Mouse (Mus musculus): ENCODE results near the gene Mylpf. TPM values are rescaled to one million over a fixed set of nuclear protein-coding genes. Genes with fewer than 3 reads are reported as not detected.

Gene Mylpf
- polyA plus RNA-seq, 1 experiment from 2014 or later: 37.5 TPM

GRCm38 (mm10) chr7:127183345-127183744, 25.3 kb upstream of the Mylpf start:
- Histone ChIP-seq H3K4me3 (ENCODE audit: low read depth, low read length) (no peak overlapping the region), H3K27ac (ENCODE audit: low read depth, low read length) (no peak overlapping the region)
- 70% methylated on average over 8 of the region's 8 CpGs for WGBS (ENCODE audit: insufficient replicate concordance)

DNA sequence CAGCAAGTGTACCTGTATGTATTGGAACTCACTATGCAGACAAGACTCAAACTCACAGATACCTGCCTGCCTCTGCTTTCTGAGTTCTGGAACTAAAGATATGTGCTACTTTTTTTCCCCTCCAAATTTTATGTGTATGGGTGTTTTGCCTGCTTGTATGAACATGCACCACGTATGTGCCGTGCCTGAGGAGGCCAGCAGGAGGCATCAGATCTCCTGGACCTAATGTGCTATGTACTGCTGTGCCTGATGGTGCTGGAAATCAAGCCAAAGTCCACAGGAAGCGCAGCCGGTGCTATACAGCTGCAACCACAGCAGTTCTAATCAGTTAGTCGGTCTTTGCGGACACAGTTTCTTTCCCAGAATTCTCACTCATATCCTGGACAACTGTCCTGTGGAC, 24.9 kb upstream of the Mylpf start:
- H3K4me3 ChIP-seq (ENCODE audit: low read depth, low read length): no peak overlapping the region
- H3K9me3 ChIP-seq (replicated peaks; ENCODE audit: control insufficient read depth, low read length): no peaks in the 10 kb centered on the region
- H3K4me1 ChIP-seq (ENCODE audit: control insufficient read depth, insufficient read depth, low read length): no peaks in the 10 kb centered on the region
- ATAC-seq (replicated peaks; ENCODE audit: insufficient number of reproducible peaks, low FRiP score, low TSS enrichment): no peak
- H3K9ac ChIP-seq (ENCODE audit: low read depth, low read length): no peak overlapping the region
- H3K4me2 ChIP-seq: no peak overlapping the region
- no peaks in the 10 kb centered on the region for H3K36me3 ChIP-seq (ENCODE audit: control insufficient read depth, insufficient read depth, low read length)
- H3K27me3 ChIP-seq (ENCODE audit: control insufficient read depth, insufficient read depth, low read length): no peaks in the 10 kb centered on the region
- 70% methylated on average over 6 of the region's 6 CpGs for WGBS (ENCODE audit: insufficient replicate concordance)
- H3K27ac ChIP-seq (ENCODE audit: low read depth, low read length): no peak overlapping the region

More at GRCm38 (mm10) chr7:127183345-127183744, 25.3 kb upstream of the Mylpf start:
- Histone ChIP-seq H3K9ac (ENCODE audit: low read depth, low read length) (no peak overlapping the region), H3K4me2 (no peak overlapping the region), H3K27me3 (ENCODE audit: control insufficient read depth, insufficient read depth, low read length) (no peaks in the 10 kb centered on the region), H3K36me3 (ENCODE audit: control insufficient read depth, insufficient read depth, low read length) (no peaks in the 10 kb centered on the region), H3K4me1 (ENCODE audit: control insufficient read depth, insufficient read depth, low read length) (no peaks in the 10 kb centered on the region), H3K9me3 (replicated peaks; ENCODE audit: control insufficient read depth, low read length) (no peaks in the 10 kb centered on the region)
- ATAC-seq (replicated peaks; ENCODE audit: insufficient number of reproducible peaks, low FRiP score, low TSS enrichment): no peak

DNA sequence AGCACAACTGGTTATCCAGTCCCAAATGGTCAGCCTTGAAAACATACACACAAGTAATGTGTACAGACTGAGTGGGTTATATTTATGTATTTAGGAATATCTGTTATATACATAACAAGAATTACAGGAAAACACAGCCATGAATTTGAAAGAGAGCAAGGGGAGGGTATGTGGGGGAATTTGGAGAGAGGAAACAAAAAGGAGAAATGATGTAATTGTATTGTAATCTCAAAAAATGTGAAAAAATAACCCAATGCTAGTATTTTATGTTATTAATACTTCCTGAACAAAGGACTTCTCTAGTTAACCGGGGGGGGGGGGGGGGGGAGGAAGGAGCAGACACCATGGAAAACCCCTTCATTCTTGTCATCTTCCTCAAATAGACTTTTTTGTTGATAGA, 24.0 kb upstream of the Mylpf start:
- Histone ChIP-seq H3K36me3 (ENCODE audit: control insufficient read depth, insufficient read depth, low read length) (no peaks in the 10 kb centered on the region), H3K27me3 (ENCODE audit: control insufficient read depth, insufficient read depth, low read length) (no peaks in the 10 kb centered on the region), H3K9me3 (replicated peaks; ENCODE audit: control insufficient read depth, low read length) (no peaks in the 10 kb centered on the region), H3K9ac (ENCODE audit: low read depth, low read length) (no peak overlapping the region), H3K4me1 (ENCODE audit: control insufficient read depth, insufficient read depth, low read length) (no peaks in the 10 kb centered on the region), H3K4me3 (ENCODE audit: low read depth, low read length) (no peak overlapping the region), H3K4me2 (no peak overlapping the region), H3K27ac (ENCODE audit: low read depth, low read length) (no peak overlapping the region)
- WGBS (ENCODE audit: insufficient replicate concordance): 14% methylated on average over 1 of the region's 1 CpGs
- ATAC-seq (replicated peaks; ENCODE audit: insufficient number of reproducible peaks, low FRiP score, low TSS enrichment): no peak

GRCm38 (mm10) chr7:127185601-127186000, 23.1 kb upstream of the Mylpf start:
- no peak for ATAC-seq (replicated peaks; ENCODE audit: insufficient number of reproducible peaks, low FRiP score, low TSS enrichment)
- Histone ChIP-seq H3K9me3 (replicated peaks; ENCODE audit: control insufficient read depth, low read length) (no peaks in the 10 kb centered on the region), H3K4me1 (ENCODE audit: control insufficient read depth, insufficient read depth, low read length) (no peaks in the 10 kb centered on the region), H3K9ac (ENCODE audit: low read depth, low read length) (no peak overlapping the region), H3K27ac (ENCODE audit: low read depth, low read length) (no peak overlapping the region), H3K4me3 (ENCODE audit: low read depth, low read length) (no peak overlapping the region), H3K27me3 (ENCODE audit: control insufficient read depth, insufficient read depth, low read length) (no peaks in the 10 kb centered on the region), H3K4me2 (no peak overlapping the region), H3K36me3 (ENCODE audit: control insufficient read depth, insufficient read depth, low read length) (no peaks in the 10 kb centered on the region)
- 47% methylated on average over 3 of the region's 3 CpGs for WGBS (ENCODE audit: insufficient replicate concordance)

GRCm38 (mm10) chr7:127187351-127187750, 21.3 kb upstream of the Mylpf start:
- no peak for ATAC-seq (replicated peaks; ENCODE audit: insufficient number of reproducible peaks, low FRiP score, low TSS enrichment)
- Histone ChIP-seq H3K9me3 (replicated peaks; ENCODE audit: control insufficient read depth, low read length) (no peaks in the 10 kb centered on the region), H3K27me3 (ENCODE audit: control insufficient read depth, insufficient read depth, low read length) (no peaks in the 10 kb centered on the region), H3K36me3 (ENCODE audit: control insufficient read depth, insufficient read depth, low read length) (peaks cover 6% of the 10 kb centered on the region), H3K4me2 (no peak overlapping the region), H3K4me1 (ENCODE audit: control insufficient read depth, insufficient read depth, low read length) (no peaks in the 10 kb centered on the region), H3K9ac (ENCODE audit: low read depth, low read length) (no peak overlapping the region), H3K27ac (ENCODE audit: low read depth, low read length) (no peak overlapping the region), H3K4me3 (ENCODE audit: low read depth, low read length) (no peak overlapping the region)
- 69% methylated on average over 10 of the region's 10 CpGs for WGBS (ENCODE audit: insufficient replicate concordance)

GRCm38 (mm10) chr7:127188305-127189276, 20.1 kb upstream of the Mylpf start:
- no peak overlapping the region for H3K27ac ChIP-seq (ENCODE audit: low read depth, low read length)
- H3K27me3 ChIP-seq (ENCODE audit: control insufficient read depth, insufficient read depth, low read length): no peaks in the 10 kb centered on the region
- H3K4me1 ChIP-seq (ENCODE audit: control insufficient read depth, insufficient read depth, low read length): no peaks in the 10 kb centered on the region
- ATAC-seq (replicated peaks; ENCODE audit: insufficient number of reproducible peaks, low FRiP score, low TSS enrichment): no peak
- H3K9me3 ChIP-seq (replicated peaks; ENCODE audit: control insufficient read depth, low read length): no peaks in the 10 kb centered on the region
- H3K4me2 ChIP-seq: no peak overlapping the region
- WGBS (ENCODE audit: insufficient replicate concordance): 78% methylated on average over 17 of the region's 17 CpGs
- H3K4me3 ChIP-seq (ENCODE audit: low read depth, low read length): no peak overlapping the region
- no peak overlapping the region for H3K9ac ChIP-seq (ENCODE audit: low read depth, low read length)
- peaks cover 16% of the 10 kb centered on the region for H3K36me3 ChIP-seq (ENCODE audit: control insufficient read depth, insufficient read depth, low read length)

- no peak overlapping the region for H3K27ac ChIP-seq (ENCODE audit: low read depth, low read length)
- H3K9ac ChIP-seq (ENCODE audit: low read depth, low read length): no peak overlapping the region
- peaks cover 22% of the 10 kb centered on the region for H3K36me3 ChIP-seq (ENCODE audit: control insufficient read depth, insufficient read depth, low read length)
- ATAC-seq (replicated peaks; ENCODE audit: insufficient number of reproducible peaks, low FRiP score, low TSS enrichment): no peak
- no peaks in the 10 kb centered on the region for H3K9me3 ChIP-seq (replicated peaks; ENCODE audit: control insufficient read depth, low read length)
- 85% methylated on average over 6 of the region's 6 CpGs for WGBS (ENCODE audit: insufficient replicate concordance)
- H3K4me1 ChIP-seq (ENCODE audit: control insufficient read depth, insufficient read depth, low read length): peaks cover 9% of the 10 kb centered on the region
- H3K4me2 ChIP-seq: no peak overlapping the region
- H3K4me3 ChIP-seq (ENCODE audit: low read depth, low read length): no peak overlapping the region
- H3K27me3 ChIP-seq (ENCODE audit: control insufficient read depth, insufficient read depth, low read length): no peaks in the 10 kb centered on the region
Measured at GRCm38 (mm10) chr7:127190672-127191071, 18.0 kb upstream of the Mylpf start.

DNA sequence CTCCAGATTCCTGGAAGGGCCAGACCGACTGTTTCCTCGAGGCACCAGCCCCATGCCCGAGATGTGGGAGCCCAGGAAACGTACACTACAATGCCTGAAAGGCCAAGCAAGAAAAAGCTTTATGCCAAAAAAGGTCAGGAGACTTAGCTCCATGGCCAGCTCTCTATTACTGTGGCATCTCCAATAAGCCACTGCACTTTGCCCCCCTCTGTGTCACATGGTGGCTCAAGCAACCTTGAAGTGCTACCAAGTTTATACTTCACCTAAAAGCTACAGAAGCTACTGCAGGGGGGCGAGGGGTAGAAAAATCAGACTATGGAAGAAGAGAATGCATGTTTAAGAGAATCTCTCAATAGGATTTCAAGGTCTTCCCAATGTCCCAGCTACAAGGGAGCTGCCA, 15.7 kb upstream of the Mylpf start:
- Histone ChIP-seq H3K27ac (ENCODE audit: low read depth, low read length) (no peak overlapping the region), H3K4me3 (ENCODE audit: low read depth, low read length) (no peak overlapping the region), H3K27me3 (ENCODE audit: control insufficient read depth, insufficient read depth, low read length) (no peaks in the 10 kb centered on the region), H3K4me1 (ENCODE audit: control insufficient read depth, insufficient read depth, low read length) (peaks cover 13% of the 10 kb centered on the region), H3K4me2 (no peak overlapping the region), H3K9ac (ENCODE audit: low read depth, low read length) (0 out of 2 replicates have a peak overlapping the region, but pooled peaks have one; percentile 22), H3K36me3 (ENCODE audit: control insufficient read depth, insufficient read depth, low read length) (peaks cover 25% of the 10 kb centered on the region), H3K9me3 (replicated peaks; ENCODE audit: control insufficient read depth, low read length) (no peaks in the 10 kb centered on the region)
- 95% methylated on average over 5 of the region's 5 CpGs for WGBS (ENCODE audit: insufficient replicate concordance)
- ATAC-seq (replicated peaks; ENCODE audit: insufficient number of reproducible peaks, low FRiP score, low TSS enrichment): no peak
